Mouse (Mus musculus): ENCODE data around the gene Map4k2.

DNA sequence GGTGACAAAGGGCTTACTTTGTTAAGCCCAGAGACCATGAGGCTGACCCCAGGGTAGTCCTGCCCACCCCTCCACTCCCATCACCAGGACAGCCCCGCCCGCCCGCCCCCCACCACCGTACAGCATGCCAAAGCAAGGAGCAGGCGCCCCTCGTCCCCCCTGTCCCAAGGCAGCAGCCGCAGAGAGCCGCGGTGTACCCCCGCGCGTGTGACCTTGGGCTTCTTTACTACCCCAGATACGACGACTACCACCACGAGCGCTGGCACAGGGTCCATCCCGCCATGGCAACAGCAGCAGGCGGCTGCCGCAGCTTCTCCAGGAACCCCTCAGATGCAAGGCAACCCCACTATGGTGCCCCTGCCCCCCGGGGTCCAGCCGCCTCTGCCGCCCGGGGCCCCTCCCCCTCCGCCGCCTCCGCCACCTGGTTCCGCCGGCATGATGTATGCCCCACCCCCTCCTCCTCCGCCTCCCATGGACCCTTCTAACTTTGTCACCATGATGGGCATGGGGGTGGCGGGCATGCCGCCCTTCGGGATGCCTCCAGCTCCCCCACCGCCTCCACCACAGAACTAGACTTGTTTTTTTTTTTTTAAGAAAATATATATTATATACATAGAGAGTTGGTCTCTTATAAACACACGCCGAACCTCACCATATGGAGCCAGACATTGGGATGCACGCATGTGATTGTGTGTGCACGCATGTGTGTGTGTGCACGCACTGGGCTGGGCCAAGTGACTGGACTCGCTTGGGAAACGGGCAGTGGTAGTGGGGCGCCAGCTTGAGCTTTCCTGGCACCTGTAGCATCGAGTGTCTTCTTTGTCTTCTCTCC, 34.7 kb downstream of the Map4k2 start:
- TF ChIP-seq CTCF (IDR thresholded peaks at IDR 0.05; ENCODE audit: low read depth) = no peak
- TF ChIP-seq EP300 (optimal IDR thresholded peaks at IDR 0.05) = no peak

Data from stomach, postnatal 0 days (tissue).